Mouse (Mus musculus): Measurements from ENCODE around the gene Olfr17. TPM values are rescaled to one million over a fixed set of nuclear protein-coding genes. Genes with fewer than 3 reads are reported as not detected.

Gene Olfr17
- polyA plus RNA-seq, 1 experiment from 2014 or later, result not detected

Other genes starting within 250 kb of the Olfr17 start
- not detected in 2 replicates for gene Olfr703, start 249.9 kb upstream of the Olfr17 start, polyA plus RNA-seq (2014; fragmentation: Nextera tagmentation; extraction: Ambion mirVana)
- not detected in 2 replicates for gene Olfr704, start 230.0 kb upstream of the Olfr17 start, polyA plus RNA-seq (2014; fragmentation: Nextera tagmentation; extraction: Ambion mirVana)
- gene Olfr705, start 216.3 kb upstream of the Olfr17 start, polyA plus RNA-seq (2014; fragmentation: Nextera tagmentation; extraction: Ambion mirVana), result not detected in 2 replicates
- not detected in 2 replicates for gene Olfr706, start 205.1 kb upstream of the Olfr17 start, polyA plus RNA-seq (2014; fragmentation: Nextera tagmentation; extraction: Ambion mirVana)
- not detected in 2 replicates for gene Olfr707, start 192.0 kb upstream of the Olfr17 start, polyA plus RNA-seq (2014; fragmentation: Nextera tagmentation; extraction: Ambion mirVana)
- not detected in 2 replicates for gene Olfr1532-ps1, start 185.2 kb upstream of the Olfr17 start, polyA plus RNA-seq (2014; fragmentation: Nextera tagmentation; extraction: Ambion mirVana)
- not detected in 2 replicates for gene Olfr709-ps1, start 161.0 kb upstream of the Olfr17 start, polyA plus RNA-seq (2014; fragmentation: Nextera tagmentation; extraction: Ambion mirVana)
- gene Olfr710, start 144.9 kb upstream of the Olfr17 start, polyA plus RNA-seq (2014; fragmentation: Nextera tagmentation; extraction: Ambion mirVana), result not detected in 2 replicates
- not detected in 2 replicates for gene Olfr6, start 129.3 kb upstream of the Olfr17 start, polyA plus RNA-seq (2014; fragmentation: Nextera tagmentation; extraction: Ambion mirVana)
- gene Olfr711, start 117.8 kb upstream of the Olfr17 start, polyA plus RNA-seq (2014; fragmentation: Nextera tagmentation; extraction: Ambion mirVana), result not detected in 2 replicates
- gene Olfr2, start 87.1 kb upstream of the Olfr17 start, polyA plus RNA-seq (2014; fragmentation: Nextera tagmentation; extraction: Ambion mirVana), result not detected in 2 replicates
- gene Olfr713, start 62.0 kb upstream of the Olfr17 start, polyA plus RNA-seq (2014; fragmentation: Nextera tagmentation; extraction: Ambion mirVana), result not detected in 2 replicates
- gene Olfr714, start 22.2 kb upstream of the Olfr17 start, polyA plus RNA-seq (2014; fragmentation: Nextera tagmentation; extraction: Ambion mirVana), result not detected in 2 replicates
- not detected in 2 replicates for gene Olfr715b, start 17.1 kb downstream of the Olfr17 start, polyA plus RNA-seq (2014; fragmentation: Nextera tagmentation; extraction: Ambion mirVana)
- gene Olfr715, start 37.9 kb downstream of the Olfr17 start, polyA plus RNA-seq (2014; fragmentation: Nextera tagmentation; extraction: Ambion mirVana), result not detected in 2 replicates
- not detected in 2 replicates for gene Olfr716, start 45.1 kb downstream of the Olfr17 start, polyA plus RNA-seq (2014; fragmentation: Nextera tagmentation; extraction: Ambion mirVana)
- gene Nlrp14, start 73.8 kb downstream of the Olfr17 start, polyA plus RNA-seq (2014; fragmentation: Nextera tagmentation; extraction: Ambion mirVana), result not detected in 2 replicates
- not detected in 2 replicates for gene Rbmxl2, start 116.2 kb downstream of the Olfr17 start, polyA plus RNA-seq (2014; fragmentation: Nextera tagmentation; extraction: Ambion mirVana)

Measured in hindbrain, embryonic 14.5 days (tissue).